Comparison of ENCODE assay signal across 12 mouse cellular contexts in the genomic region with DNA sequence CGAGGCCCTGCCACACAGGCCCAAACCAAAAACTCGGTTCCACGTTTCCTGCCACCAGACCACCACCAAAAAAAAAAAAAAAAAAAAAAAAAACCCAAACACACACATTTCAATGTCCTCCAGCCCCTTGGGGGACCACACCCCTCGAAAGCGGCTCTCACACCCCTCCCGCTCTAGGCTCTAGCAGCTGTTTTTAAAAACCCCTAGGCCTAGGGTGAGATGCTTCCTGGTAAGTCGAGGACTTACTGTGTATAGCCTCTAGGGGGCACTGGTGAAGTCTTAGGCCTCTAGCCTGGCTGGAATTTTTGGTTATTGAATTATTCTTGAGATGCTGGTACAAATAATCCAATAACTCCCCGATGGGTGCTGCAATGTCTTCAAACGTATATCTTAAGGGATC. TPM values are rescaled to one million over a fixed set of nuclear protein-coding genes. Genes with fewer than 3 reads are reported as not detected.
DNase-seq lines count a peak whose midpoint lies in the region; ATAC-seq and TF ChIP-seq lines count a peak whose summit lies in the region.
"Had no signal": no experiment of that assay in that cellular context is flagged by ENCODE, and none has a peak within 500 bp of the region (broad histone marks: within the 10 kb centered on the region; RNA-seq: fewer than 3 reads in every experiment).

No protein-coding gene starts in this region.

- no peak for ATAC-seq in heart, embryonic 11.5 days (replicated peaks; ENCODE audit: insufficient number of reproducible peaks, low FRiP score, low TSS enrichment)
- ATAC-seq in Patski = no peak
- no peak for ATAC-seq in inflammation-experienced regulatory T-cells, adult 6 months

- no peaks in the 10 kb centered on the region for H3K4me1 ChIP-seq in heart, embryonic 11.5 days (ENCODE audit: control insufficient read depth, insufficient read depth, low read length)

- H3K36me3 ChIP-seq in heart, embryonic 11.5 days (ENCODE audit: control insufficient read depth, insufficient read depth, low read length) = no peaks in the 10 kb centered on the region

- H3K9ac ChIP-seq in heart, embryonic 11.5 days (ENCODE audit: low read depth, low read length) = no peak overlapping the region
- H3K9ac ChIP-seq: hindbrain, embryonic 14.5 days had no signal

- POLR2A ChIA-PET in Patski (lab: Charles Lee) = no interaction called here

- peak; percentile 47 for TF ChIP-seq CTCF in Patski (IDR thresholded peaks at IDR 0.05)

- 0 out of 2 replicates have a peak, but pooled peaks cover 2% of the 10 kb centered on the region for H3K9me3 ChIP-seq in heart, embryonic 11.5 days (replicated peaks; ENCODE audit: control insufficient read depth, low read length)

- WGBS in heart, embryonic 11.5 days (ENCODE audit: insufficient replicate concordance) = 51% methylated on average over 9 of the region's 9 CpGs

- CTCF ChIA-PET in Patski (lab: Charles Lee) = interaction anchor here (0.6 kb wide), 1 partner anchor 32 kb away, joined by 3 read pairs; no protein-coding TSS in a partner anchor

- in situ Hi-C loops in Patski (cut with MboI; ENCODE audit: low pct_unique_long_range_greater_than_20kb) = no loop called here

- H3K4me3 ChIP-seq in heart, embryonic 11.5 days (ENCODE audit: low read depth, low read length) = no peak overlapping the region
- H3K4me3 ChIP-seq: myocyte had no signal

- H3K27ac ChIP-seq in heart, embryonic 11.5 days (ENCODE audit: low read depth, low read length) = no peak overlapping the region
- H3K27ac ChIP-seq: hindbrain, embryonic 14.5 days had no signal

- H3K27me3 ChIP-seq in heart, embryonic 11.5 days (ENCODE audit: control insufficient read depth, insufficient read depth, low read length) = no peaks in the 10 kb centered on the region
- H3K27me3 ChIP-seq in Patski = no peaks in the 10 kb centered on the region

- no peak overlapping the region for H3K4me2 ChIP-seq in heart, embryonic 11.5 days
- H3K4me2 ChIP-seq: hindbrain, embryonic 14.5 days had no signal

- DNase-seq in heart, adult 8-10 months (ENCODE audit: low spot score) = peak; percentile 16
- DNase-seq in lung, postnatal 36 days = peak; percentile 47
- DNase-seq in lung, adult 18-20 months = no peak
- no peak for DNase-seq in Patski (ENCODE audit: low read depth, low spot score)
- DNase-seq in naive thymus-derived CD4-positive, alpha-beta T cell, adult 2 months (ENCODE audit: low read depth) = peak; percentile 13
- no peak for DNase-seq in right cerebral cortex, adult 2 months (ENCODE audit: low spot score in 2 of 2)
- DNase-seq: adrenal gland, postnatal 25 days had no signal

RNA-seq across cellular contexts. Expression of a gene that starts 7.2 kb away (rescaled TPM):
- not detected for total RNA-seq in heart, adult 8-10 months (2022)
- polyA plus RNA-seq in heart, embryonic 11.5 days (2014; fragmentation: Nextera tagmentation; extraction: Ambion mirVana) = 0.14 TPM in 1 of 2 replicates, not detected in the other
- polyA plus RNA-seq in Patski (2021) = not detected
- polyA plus RNA-seq in inflammation-experienced regulatory T-cells, adult 6 months (2017; shearing (Covaris generic)) = not detected
- total RNA-seq: adrenal gland, postnatal 25 days had no signal
- polyA plus RNA-seq: limb, embryonic 11.5 days had no signal

RNA-seq across cellular contexts. Expression of a gene that starts 11.2 kb away (rescaled TPM):
- 1 to 10 TPM; 5.7 to 7.5 (median 7.0) TPM for total RNA-seq in heart, adult 8-10 months (2022)
- not detected in 2 replicates for polyA plus RNA-seq in heart, embryonic 11.5 days (2014; fragmentation: Nextera tagmentation; extraction: Ambion mirVana)
- 0.03 TPM for polyA plus RNA-seq in Patski (2021)
- polyA plus RNA-seq in inflammation-experienced regulatory T-cells, adult 6 months (2017; shearing (Covaris generic)) = under 1 TPM; 0.57 to 0.67 (median 0.58) TPM
- polyA plus RNA-seq: limb, embryonic 11.5 days had no signal

RNA-seq across cellular contexts. Expression of a gene that starts 30.3 kb away (rescaled TPM):
- total RNA-seq in heart, adult 8-10 months (2022) = not detected
- not detected in 2 replicates for polyA plus RNA-seq in heart, embryonic 11.5 days (2014; fragmentation: Nextera tagmentation; extraction: Ambion mirVana)
- polyA plus RNA-seq in Patski (2021) = not detected
- polyA plus RNA-seq in inflammation-experienced regulatory T-cells, adult 6 months (2017; shearing (Covaris generic)) = not detected
- total RNA-seq: adrenal gland, postnatal 25 days had no signal
- polyA plus RNA-seq: hindbrain, embryonic 14.5 days; limb, embryonic 11.5 days; myocyte had no signal

RNA-seq across cellular contexts. Expression of a gene that starts 42.5 kb away (rescaled TPM):
- 1 to 10 TPM; 1.1 to 6.7 (median 1.6) TPM for total RNA-seq in heart, adult 8-10 months (2022)
- polyA plus RNA-seq in heart, embryonic 11.5 days (2014; fragmentation: Nextera tagmentation; extraction: Ambion mirVana) = 0.45 and 1.6 TPM in 2 replicates
- 0.33 TPM for polyA plus RNA-seq in Patski (2021)
- 100 to 1,000 TPM; 200 to 462 (median 264) TPM for polyA plus RNA-seq in inflammation-experienced regulatory T-cells, adult 6 months (2017; shearing (Covaris generic))
- polyA plus RNA-seq: myocyte had no signal

Comparison
In these comparisons a context has a peak if more than half of its experiments do, and no peak if none do; other contexts are left out.
1. DNase-seq: peak in heart, adult 8-10 months (single experiment), lung, postnatal 36 days (single experiment) and naive thymus-derived CD4-positive, alpha-beta T cell, adult 2 months (single experiment); none in lung, adult 18-20 months (0 of 2), Patski (single experiment) and right cerebral cortex, adult 2 months (0 of 2).